Mouse (Mus musculus) kidney, adult 18-20 months (tissue): ENCODE results near the gene Nox3.

ENCODE experiments used
- DNase-seq: peaks from one replicate; pipeline ENCODE4 v3.0.0; 2021

Gene Nox3

DNA sequence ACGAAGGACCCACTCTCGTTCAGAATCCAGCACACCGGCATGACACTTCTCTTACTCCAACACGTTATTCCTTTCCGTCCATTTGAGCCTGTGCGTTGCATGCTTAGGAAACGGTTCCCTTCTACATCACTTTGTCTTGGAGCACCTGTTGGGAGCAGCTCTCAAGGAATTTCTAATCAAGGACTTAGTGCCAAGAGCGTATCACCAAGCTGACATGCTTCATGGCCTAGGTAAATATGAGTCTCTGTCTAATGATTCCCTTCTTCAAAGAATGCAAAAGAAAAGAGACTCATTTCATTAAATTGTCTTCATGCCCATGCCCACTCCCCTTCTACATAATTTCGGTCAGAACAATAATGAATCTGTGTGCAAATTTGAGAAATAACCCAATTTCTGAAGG, at the start of gene Nox3:
Gene Nox3, minus strand, starts transcription at position 101 of the 400 bp plus-strand sequence.
- no peak for DNase-seq

DNA sequence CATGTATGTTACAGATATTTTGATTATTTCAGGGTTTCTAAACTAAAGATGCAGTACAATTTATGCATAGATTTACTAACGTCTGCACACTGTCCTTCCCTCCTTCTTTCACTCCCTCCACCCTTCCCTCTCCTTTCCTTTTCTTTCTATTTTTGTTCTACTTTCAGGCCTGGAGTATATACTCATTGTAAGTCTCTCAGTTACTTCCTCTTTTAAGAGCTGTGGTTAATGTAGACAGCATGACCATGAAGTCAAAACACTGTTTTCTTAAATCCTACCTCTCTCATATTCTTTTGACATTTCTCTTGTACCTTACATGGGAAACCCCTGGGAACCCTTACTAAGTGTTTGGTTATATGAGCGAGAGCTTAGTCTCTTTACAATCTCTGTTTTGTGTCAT, 48.3 kb upstream of the Nox3 start:
- no peak for DNase-seq

DNA sequence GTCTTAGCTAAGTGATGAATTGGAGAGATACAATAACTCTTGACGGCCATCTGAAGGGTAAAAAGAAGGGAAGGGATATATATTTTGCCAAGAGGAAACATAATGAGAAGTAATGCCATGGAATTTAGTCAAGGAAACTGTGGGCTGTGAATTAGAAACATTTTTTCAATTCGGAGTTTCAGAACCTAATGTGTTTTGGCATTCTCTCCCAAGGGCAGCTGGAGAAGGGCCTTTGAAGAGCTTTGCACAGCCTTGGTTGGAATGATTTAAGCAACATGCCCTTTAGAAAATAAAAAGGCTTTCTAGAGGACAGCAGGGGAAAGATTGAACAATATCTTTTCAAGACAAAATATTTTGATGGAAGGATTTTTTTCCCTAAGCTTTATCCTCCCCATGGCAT, 40.9 kb upstream of the Nox3 start:
- no peak for DNase-seq

DNA sequence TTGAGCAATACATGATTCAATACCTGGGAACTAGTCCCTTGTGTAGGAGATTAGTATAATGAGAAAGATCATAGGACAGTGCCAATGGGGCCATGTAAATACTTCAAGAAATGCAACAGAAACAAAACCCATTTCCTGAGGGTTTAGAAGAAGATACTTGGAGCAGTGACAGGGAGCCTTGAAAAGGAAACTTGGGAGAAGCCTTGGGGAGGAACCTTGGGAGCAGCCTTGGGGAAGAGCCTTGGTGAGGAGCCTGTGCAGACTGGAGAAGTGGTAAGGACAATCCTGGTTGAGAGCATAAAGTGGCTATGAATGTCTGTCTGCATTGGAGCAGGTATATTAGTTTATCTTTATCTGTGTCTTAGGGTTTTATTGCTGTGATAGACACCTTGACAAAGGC, 38.2 kb upstream of the Nox3 start:
- no peak for DNase-seq

DNA sequence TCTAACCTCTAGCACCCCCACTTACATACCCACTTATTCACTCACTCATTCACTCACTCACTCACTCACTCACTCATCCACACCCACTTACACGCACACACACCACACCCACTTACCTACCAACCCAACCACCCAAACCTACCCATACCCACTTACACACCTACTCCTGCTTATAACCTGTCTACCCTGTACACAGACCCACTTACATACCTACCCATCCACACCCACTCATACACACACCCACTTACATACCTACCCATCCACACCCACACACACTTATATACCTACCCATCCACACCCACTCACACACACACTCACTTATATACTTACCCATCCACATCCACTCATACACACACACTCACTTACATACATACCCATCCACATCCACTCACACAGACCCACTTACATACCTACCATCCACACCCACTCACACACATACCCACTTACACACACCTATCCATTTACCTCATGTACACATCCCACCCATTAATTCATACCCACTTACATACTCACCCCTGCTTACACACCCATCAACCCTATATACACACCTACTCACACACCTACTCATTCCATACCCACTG, 9.4 kb upstream of the Nox3 start:
- DNase-seq, result no peak

DNA sequence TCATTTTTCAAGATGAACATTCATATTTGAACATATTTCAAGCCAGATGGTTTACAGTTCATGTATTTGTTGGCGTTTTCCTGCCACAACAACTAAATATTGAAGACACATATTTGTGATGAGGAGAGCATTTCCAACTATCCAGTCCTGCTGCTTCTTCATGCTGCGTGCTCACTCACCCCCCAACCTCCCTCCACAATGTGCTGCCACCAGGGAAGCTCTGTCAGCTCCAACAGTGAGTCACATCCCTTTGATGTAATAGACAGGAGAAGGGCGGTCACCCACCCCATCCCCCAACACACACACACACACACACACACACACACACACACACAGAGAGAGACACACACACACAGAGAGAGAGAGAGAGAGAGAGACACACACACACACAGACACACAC, 6.3 kb upstream of the Nox3 start:
- DNase-seq, result no peak

DNA sequence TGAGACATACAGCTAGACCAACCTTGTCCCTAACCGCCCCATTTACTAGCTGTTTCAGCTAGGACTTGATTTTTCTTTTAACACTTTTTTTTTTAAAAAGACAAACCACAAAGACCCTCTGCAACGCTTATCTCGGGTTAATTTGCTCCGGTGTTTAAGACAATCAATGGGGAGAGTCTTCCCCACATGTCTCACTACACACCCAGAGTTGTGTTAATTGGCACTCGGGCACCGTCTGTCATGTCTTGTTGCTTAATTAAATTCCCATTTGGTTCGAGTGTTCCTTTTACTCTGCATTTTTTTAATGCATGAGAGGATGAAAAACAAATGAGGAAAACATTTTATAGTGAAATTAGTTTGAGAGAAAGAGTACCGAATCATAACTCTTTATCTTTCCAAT, 3.2 kb downstream of the Nox3 start:
- DNase-seq, result no peak

DNA sequence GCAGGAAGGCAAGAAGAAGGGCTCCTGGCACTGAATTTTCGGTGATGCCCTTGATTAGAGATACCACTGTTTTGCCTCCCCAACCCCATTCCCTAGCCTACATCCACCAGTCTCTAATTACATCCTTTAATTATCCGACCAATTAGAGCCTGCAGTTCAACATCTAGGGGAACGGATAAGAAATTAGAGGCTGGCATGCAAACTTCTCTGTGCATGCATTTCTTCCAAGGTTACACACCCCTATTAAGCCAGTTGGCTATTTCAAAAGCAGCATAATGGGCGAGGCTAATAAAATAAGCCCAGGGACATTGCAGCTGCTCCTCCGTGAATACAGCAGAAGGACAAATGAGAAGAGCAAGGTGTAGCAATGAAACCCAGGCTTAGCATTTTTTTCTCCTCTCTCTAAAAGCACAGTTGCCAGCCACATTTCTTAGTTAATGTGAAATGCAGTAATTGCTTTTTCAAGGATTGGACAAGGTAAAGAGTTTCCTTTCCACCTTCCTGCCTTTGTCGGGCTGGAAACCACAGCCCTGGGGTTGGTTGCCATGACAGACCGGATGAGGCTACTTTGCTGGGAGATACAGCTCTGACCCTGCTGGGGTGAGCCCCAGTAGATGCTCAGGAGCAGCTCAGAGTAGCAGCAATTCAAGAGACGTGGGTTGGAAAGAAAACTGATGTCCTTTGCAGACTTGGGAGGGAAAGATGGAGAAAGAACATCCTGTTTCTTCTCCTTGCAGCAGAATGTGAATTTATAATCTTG, 5.4 kb downstream of the Nox3 start:
- DNase-seq, result no peak

DNA sequence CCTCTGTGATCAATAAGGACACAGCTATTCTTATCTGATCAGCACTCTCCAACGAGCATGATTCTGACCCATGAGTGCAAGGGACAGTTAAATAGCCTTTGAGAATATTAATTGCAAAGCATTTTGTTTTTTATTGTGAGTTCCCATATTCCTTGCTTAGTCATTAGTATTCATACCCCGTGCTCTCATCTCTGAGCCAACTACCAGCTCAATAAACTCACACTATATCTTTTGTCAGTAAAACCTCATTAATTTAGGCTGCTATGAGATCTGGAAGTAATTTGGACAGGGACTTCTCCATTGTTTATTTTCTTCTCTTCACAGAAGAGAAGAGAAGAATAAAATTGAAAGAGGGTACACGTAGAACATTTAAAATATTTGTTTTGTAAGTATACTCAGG, 12.4 kb downstream of the Nox3 start:
- DNase-seq, result no peak

DNA sequence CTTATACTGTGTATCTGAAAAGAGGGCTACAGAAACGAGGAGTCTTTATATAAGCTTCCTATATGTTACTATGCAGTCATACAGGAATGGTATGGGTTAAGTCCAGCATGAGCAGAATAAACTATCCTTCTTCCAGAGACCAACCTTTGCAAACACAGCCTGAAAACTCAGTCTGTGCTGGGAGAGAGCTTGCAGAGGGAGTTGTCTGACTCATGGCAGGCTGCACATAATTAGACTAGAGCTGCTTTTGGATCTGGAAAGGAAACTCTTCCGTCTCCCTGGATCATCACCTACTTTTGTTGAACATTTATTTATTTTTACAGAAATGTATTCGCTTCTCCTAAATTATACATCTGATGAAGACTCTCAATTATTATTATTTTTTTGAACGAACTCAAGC, 26.8 kb downstream of the Nox3 start:
- no peak for DNase-seq

DNA sequence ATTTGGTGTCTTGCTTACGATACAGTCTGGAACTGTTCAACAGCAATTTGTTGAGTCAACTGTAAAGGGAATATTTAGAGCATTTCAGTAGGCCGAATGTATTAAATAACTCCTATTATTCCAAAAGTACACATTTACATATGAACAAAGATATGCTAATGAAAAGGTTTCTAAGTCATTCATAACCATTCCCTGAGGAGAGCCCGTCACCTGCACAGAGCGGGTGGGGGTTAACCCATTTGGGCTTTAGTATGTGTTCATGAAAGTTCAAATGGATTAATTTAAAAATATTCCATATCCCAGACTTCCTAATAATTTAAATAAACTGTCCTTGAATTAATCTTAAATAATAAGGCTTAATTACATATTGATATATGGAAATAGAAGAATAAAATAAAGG, 28.8 kb downstream of the Nox3 start:
- DNase-seq, result no peak

DNA sequence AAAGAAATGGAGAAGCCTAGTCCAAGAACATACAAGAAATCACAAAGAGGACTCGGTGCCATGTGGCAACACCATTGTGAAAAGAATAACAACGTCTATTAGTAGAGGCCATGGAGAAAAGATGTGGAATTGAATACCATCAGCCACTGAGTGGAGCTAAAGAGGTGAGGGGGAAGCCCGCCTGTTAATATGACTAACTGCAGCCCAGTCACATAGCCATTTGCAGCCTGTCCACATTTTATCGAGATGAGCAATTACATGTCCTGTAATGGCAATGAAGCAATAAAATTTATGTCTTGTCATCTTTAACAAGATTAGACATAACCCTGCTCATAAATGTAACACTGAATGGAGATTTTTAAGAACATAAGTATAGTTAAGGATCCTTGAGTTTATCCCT, 30.7 kb downstream of the Nox3 start:
- no peak for DNase-seq

DNA sequence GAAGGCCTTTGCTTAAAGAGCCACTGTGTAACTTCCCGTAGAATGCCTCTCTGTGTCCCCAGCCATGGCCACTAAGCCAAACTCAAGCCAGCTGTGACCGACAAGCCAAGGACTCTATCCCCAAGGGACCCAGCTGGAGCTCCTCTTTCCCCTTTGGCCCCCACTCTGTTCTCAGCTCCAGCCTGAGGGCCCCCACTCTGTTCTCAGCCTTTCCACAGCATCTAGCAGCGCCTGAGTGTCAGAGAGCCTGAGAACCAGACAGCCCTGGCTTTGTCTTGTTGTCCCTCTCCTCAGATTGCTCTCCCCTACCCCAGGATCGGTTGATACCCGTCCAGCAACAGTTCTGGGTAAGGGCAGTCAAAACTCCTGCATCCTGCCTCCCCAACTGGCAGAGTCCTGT, 36.6 kb downstream of the Nox3 start:
- no peak for DNase-seq

DNA sequence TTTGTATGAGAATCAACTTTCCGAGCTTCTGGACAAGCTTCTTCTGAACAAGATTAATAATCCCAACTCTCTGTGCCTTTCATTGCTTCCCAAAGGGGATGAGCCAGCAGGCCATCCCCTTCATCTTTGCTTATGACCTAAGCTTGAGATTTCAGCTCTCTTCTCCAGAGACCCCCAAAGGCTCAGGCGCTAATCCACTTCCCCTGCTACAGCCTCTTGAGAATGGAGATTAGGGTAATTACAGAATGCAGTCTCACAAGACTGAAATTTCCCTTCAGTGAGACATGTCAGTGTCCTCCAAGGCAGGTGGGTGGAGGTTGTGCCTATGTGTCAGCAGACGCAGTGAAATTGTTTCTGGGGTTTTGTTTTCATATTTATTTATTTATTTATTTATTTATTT, 45.7 kb downstream of the Nox3 start:
- DNase-seq, result no peak

DNA sequence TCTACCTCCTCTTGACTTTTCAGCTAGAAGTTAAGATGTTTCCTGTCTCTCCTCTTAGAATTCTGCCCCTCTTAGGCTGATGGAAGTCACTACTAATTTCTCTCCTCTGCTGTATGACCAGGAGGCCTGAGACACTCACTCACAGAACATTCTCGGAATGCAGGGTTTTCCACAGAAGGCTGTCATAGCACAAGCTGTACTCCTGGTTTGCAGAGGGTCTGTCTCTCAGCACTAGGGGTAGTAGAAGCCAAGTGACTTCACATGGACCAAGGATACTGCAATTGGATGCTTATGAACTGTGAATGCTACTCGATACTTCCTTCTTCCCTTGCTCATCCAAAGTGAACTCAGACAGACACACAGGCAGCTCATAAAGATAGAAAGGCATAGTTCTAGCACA, 52.5 kb downstream of the Nox3 start:
- no peak for DNase-seq

DNA sequence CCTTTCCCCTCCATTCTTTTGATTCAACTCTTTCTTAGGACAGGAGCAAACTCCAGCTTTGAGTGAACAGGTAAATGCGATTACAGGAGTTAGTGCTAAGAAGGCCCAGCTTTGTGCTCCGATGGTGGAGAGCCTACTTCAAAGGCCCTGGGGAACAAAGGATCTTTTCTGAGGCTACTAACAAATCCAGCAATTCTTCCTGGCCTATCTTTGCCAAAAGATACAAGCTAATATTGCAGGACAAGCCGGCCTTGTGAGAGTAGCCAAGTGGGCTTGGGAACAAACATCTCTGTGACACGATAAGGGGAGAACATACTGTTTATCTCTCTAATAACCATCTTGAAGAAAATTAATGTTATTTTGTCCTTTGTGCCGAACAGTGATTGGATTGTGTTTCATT, 54.6 kb downstream of the Nox3 start:
- no peak for DNase-seq

DNA sequence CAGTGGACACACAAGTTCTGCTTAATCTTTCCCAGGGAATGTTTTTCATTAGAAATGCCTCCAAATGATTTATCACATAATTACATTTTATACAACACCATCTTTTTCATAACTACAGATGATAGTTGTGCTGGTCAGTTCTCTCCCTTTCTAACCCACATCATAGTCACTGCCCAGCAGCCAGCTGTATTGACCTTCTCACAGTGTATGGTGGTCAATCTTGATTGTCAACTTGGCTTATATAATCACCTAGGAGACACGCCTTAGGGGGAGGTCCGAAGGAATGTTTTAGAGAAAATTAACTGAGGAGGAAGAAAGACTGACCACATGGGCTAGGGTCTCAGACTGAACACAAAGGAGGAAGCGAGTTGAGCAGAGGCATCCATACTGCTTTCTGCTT, 57.3 kb downstream of the Nox3 start:
- DNase-seq, result no peak

DNA sequence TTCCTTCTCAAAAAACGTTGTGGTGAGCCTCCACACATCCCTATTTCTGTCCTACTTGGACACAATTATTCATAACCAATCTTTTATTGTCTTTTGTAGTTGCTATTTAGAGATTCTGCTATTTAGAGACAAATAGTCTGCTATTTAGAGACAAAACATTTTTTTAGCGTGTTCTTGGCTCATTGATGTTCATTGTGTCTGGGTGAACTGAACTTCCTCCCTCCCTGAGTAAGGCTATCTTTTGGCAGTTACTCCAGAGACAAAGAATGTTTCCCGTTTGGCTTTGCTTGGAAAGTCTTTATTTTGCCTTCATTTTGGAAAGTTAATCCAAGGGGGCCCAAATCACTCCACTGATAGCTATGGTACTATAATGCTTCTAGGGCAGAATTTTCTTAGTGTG, 63.6 kb downstream of the Nox3 start:
- no peak for DNase-seq

DNA sequence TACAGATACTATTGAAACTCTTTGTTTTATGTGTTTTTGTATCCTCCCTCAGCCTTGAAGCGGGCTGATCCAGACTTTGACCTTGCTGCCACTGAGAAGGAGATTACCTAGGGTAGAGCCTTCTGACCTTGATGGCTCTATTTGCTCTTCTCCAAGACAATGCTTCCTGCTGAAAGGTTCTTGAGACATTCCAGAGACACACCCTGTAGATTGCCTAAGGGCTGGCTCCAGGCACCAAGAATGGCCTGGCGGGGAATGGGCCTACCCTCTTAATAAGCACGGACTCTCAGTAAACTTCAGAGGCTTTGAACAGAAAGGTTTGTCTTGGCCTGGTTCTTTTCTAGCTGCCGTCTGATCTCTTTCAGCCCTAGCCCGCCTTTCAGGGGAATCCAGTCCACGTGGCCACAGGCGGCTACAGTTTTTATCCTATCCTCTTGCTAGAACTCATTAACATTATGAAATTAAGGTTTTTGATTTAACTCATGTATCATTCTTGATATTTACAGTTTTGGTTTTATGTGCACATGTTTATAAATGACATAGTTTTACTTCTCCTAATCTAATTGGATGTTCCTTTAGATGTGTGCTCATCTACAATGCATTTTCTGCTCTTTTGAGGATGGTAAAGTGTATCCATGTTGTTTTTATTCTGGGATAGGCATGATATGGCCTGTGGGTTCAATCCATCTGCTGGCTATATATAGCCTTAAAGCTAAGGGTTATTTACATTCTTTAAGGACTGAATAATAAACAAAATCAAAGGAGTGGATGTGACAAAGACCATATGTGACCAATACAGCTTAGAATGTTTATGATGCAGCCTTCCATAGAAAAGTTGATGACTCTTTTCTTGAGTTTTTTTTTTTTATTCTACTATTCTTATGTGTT, 79.5 kb downstream of the Nox3 start:
- DNase-seq, result no peak

DNA sequence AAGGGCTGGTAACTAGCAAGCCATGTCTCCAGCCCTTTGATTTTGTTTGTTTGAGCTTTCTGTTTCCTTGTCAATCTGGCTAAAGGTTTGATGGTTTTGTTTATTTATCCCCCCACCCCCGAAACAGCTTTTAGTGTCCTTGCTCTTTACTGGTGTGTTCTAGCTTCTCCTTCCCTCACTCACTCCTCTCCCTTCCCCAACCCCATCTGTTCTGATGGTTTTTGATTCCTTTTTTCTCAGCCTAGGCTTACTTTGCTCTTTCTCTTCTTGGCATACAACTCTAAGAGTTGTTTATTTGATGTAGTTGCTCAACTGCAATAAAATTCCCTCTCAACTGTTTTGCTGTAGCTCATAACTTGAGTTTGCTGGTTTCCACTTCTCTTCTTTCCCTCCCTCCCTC, 80.5 kb downstream of the Nox3 start:
- DNase-seq, result no peak

DNA sequence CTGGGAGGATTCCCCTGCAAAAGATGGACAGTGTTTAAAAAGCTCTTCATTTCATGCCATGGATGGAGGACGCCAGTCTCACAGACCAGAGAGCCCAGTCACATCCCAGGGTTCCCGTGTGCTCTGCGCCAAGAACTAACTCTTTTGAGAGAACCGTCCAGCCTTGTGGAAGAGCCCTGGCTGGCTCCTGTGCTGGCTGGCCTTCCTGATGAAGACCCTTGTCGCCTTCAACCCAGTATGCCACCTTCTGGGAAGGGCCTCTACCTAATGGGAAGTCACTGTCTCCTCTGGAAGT, 84.3 kb downstream of the Nox3 start:
- no peak for DNase-seq

DNA sequence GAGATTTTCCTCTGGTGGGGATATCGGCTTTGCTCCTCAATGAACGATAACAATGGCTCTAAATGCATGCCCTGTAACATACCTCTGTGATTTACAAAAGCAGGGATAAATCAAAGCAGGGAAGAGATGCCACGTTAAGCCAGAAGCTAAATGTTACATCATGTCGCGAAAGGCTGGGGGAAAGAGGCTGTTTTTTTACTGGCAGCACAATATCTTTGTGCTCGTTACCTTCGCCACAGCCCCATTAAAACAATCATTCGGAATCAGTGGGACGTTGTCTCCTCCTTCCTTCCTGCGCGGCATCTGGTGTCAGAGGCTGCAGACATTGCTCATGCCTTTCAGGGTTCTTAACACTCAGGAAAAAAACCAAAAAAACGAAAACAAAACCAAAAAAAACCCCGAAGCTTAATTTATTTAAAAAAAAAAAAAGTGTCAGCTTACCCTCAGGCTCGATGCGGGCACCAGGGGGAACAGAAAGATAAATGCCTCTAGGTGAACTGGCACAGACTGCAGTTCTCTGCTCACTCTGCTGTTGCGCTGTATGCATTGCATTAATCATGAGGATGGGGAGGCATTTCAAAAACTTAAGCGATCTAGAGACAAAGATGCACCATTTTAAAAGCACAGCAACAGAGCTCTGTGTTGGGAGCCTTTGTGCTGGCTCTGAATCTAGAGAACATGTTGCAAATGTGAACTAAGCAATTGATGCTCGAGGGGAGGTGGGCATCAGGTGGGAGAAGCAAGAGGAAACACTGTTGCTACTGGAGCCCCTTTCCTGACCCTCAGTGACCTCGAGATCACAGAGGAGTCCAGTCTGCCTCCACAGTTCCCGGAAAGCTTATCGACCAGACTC, 84.9 kb downstream of the Nox3 start:
- DNase-seq, result no peak

DNA sequence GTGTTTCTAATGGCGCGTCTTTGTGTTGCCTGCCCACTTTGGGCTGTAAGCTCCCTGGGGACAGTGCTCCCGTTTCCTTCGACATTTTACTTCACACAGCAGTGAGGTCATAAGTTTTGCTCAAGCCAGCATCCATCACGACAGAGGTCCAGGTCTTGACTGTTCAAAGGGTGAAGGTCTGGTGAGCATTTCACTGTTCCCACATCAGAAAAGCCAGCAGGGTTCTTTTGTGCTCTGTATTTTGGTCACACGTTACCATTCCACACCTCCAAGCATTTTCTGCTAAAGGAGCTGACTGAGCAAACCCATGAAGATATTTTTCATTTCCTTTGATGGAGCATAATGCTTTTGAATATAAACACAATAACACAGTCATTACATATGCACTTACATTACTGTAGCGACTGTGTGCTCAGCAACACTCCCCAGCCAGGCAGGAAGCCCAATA, 85.7 kb downstream of the Nox3 start:
- DNase-seq, result no peak
